Mouse (Mus musculus): ENCODE results near the gene Mitf. TPM values are rescaled to one million over a fixed set of nuclear protein-coding genes. Genes with fewer than 3 reads are reported as not detected.

Mitf gene
- polyA plus RNA-seq, 1 experiment from 2014 or later = 2.2 TPM

DNA sequence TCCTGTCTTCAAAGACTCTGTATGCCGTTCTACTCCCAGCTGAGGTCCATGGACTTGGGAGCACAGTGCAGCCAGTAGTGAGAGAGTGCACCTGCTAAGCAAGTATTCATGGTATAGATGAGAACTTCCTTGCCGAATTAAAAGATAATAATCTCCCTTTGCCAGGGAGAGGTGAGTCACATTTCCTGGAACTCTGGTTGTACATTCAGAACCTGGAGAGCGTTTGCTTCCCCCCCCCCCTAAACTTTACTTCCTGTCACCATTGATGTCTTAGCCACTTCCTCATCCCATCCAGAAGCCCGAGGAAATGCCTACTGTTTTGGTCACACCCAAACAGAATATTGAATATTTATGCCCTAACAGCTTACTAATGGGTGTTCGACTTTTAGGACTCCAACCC lies 209.0 kb downstream of the Mitf start:
- Histone ChIP-seq H3K9me3 (replicated peaks; ENCODE audit: control insufficient read depth, low read length) (no peaks in the 10 kb centered on the region), H3K27me3 (ENCODE audit: control insufficient read depth, insufficient read depth, low read length) (no peaks in the 10 kb centered on the region), H3K4me1 (ENCODE audit: control insufficient read depth, insufficient read depth, low read length) (no peaks in the 10 kb centered on the region), H3K4me3 (ENCODE audit: low read depth, low read length) (no peak overlapping the region), H3K27ac (replicated peaks; ENCODE audit: low read depth, low read length) (no peak overlapping the region), H3K9ac (replicated peaks; ENCODE audit: low read length) (no peak overlapping the region), H3K36me3 (replicated peaks; ENCODE audit: control insufficient read depth, insufficient read depth, low read depth, low read length) (no peaks in the 10 kb centered on the region), H3K4me2 (ENCODE audit: low read depth, low read length) (no peak overlapping the region)
- 77% methylated on average over 5 of the region's 5 CpGs for WGBS
- ATAC-seq (replicated peaks; ENCODE audit: insufficient number of reproducible peaks, low FRiP score, low TSS enrichment, low read depth) = no peak
- DNase-seq (ENCODE audit: low spot score) = no peak

DNA sequence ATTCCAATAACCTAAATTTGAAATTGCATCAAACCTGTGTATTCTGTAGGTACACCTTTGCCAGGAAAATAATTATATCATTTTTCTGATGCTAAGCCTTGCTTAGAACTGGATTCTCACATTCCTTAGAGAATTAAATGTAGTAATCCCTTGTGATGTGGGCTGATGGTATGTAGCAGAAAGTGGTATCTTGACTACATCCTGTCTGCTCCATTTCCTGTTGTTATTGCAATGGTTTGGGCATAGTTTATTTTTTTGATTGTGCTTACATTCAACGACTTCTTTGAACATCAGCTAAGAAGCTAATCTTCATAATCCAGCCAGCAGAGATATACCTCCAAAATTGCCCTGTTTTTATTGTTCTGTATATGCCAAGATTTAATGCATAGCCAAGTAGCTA lies 217.0 kb downstream of the Mitf start:
- Histone ChIP-seq H3K4me2 (ENCODE audit: low read depth, low read length) (no peak overlapping the region), H3K27ac (replicated peaks; ENCODE audit: low read depth, low read length) (no peak overlapping the region), H3K4me1 (ENCODE audit: control insufficient read depth, insufficient read depth, low read length) (no peaks in the 10 kb centered on the region), H3K9me3 (replicated peaks; ENCODE audit: control insufficient read depth, low read length) (no peaks in the 10 kb centered on the region), H3K4me3 (ENCODE audit: low read depth, low read length) (no peak overlapping the region), H3K36me3 (replicated peaks; ENCODE audit: control insufficient read depth, insufficient read depth, low read depth, low read length) (no peaks in the 10 kb centered on the region), H3K27me3 (ENCODE audit: control insufficient read depth, insufficient read depth, low read length) (no peaks in the 10 kb centered on the region), H3K9ac (replicated peaks; ENCODE audit: low read length) (no peak overlapping the region)
- no peak for DNase-seq (ENCODE audit: low spot score)
- 73% methylated on average over 1 of the region's 1 CpGs for WGBS
- no peak for ATAC-seq (replicated peaks; ENCODE audit: insufficient number of reproducible peaks, low FRiP score, low TSS enrichment, low read depth)

DNA sequence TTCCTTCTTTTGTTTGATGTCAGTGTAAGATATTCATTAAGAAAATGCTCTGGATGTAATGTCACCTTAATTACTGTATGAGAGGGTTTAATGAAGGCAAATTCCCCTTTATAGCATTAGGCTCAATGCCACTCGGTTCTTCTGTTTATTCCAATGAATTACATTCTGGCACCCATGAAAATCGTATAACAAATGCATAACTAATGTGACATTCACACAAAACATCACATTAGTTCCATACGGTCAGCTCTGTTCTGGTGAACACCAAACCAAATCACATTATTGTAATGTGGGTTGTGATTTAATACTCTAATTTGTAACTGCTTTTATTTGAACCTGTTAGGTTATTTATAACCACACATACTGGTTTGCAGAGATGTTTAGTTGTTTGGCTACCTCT lies 231.7 kb downstream of the Mitf start:
- Histone ChIP-seq H3K27ac (replicated peaks; ENCODE audit: low read depth, low read length) (no peak overlapping the region), H3K36me3 (replicated peaks; ENCODE audit: control insufficient read depth, insufficient read depth, low read depth, low read length) (no peaks in the 10 kb centered on the region), H3K9ac (replicated peaks; ENCODE audit: low read length) (no peak overlapping the region), H3K9me3 (replicated peaks; ENCODE audit: control insufficient read depth, low read length) (no peaks in the 10 kb centered on the region), H3K27me3 (ENCODE audit: control insufficient read depth, insufficient read depth, low read length) (no peaks in the 10 kb centered on the region), H3K4me1 (ENCODE audit: control insufficient read depth, insufficient read depth, low read length) (no peaks in the 10 kb centered on the region), H3K4me3 (ENCODE audit: low read depth, low read length) (no peak overlapping the region), H3K4me2 (ENCODE audit: low read depth, low read length) (no peak overlapping the region)
- DNase-seq (ENCODE audit: low spot score) (no peak), ATAC-seq (replicated peaks; ENCODE audit: insufficient number of reproducible peaks, low FRiP score, low TSS enrichment, low read depth) (no peak)
- 79% methylated on average over 3 of the region's 3 CpGs for WGBS

DNA sequence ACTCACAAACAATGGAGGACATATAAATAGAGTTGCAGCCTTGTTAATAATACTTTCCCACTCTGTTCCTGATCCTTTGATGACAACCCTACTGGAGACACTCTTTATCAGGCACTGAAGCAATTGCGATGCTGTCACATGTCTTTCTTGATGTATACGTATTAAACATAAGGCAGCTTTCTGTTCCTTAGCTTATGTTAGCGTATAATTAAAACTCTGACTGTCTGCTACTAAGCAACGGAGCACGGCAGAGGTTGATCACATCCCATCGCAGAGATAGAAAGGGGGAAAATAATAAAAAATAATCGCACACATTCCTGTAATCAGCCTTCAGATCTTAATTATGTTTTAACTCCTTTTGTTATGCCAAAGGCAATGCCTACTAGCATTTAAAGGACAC lies 234.9 kb downstream of the Mitf start:
- Histone ChIP-seq H3K27me3 (ENCODE audit: control insufficient read depth, insufficient read depth, low read length) (no peaks in the 10 kb centered on the region), H3K4me3 (ENCODE audit: low read depth, low read length) (no peak overlapping the region), H3K4me2 (ENCODE audit: low read depth, low read length) (no peak overlapping the region), H3K27ac (replicated peaks; ENCODE audit: low read depth, low read length) (no peak overlapping the region), H3K36me3 (replicated peaks; ENCODE audit: control insufficient read depth, insufficient read depth, low read depth, low read length) (no peaks in the 10 kb centered on the region), H3K4me1 (ENCODE audit: control insufficient read depth, insufficient read depth, low read length) (no peaks in the 10 kb centered on the region), H3K9ac (replicated peaks; ENCODE audit: low read length) (no peak overlapping the region), H3K9me3 (replicated peaks; ENCODE audit: control insufficient read depth, low read length) (no peaks in the 10 kb centered on the region)
- ATAC-seq (replicated peaks; ENCODE audit: insufficient number of reproducible peaks, low FRiP score, low TSS enrichment, low read depth) (no peak), DNase-seq (ENCODE audit: low spot score) (no peak)
- WGBS = 90% methylated on average over 7 of the region's 7 CpGs

DNA sequence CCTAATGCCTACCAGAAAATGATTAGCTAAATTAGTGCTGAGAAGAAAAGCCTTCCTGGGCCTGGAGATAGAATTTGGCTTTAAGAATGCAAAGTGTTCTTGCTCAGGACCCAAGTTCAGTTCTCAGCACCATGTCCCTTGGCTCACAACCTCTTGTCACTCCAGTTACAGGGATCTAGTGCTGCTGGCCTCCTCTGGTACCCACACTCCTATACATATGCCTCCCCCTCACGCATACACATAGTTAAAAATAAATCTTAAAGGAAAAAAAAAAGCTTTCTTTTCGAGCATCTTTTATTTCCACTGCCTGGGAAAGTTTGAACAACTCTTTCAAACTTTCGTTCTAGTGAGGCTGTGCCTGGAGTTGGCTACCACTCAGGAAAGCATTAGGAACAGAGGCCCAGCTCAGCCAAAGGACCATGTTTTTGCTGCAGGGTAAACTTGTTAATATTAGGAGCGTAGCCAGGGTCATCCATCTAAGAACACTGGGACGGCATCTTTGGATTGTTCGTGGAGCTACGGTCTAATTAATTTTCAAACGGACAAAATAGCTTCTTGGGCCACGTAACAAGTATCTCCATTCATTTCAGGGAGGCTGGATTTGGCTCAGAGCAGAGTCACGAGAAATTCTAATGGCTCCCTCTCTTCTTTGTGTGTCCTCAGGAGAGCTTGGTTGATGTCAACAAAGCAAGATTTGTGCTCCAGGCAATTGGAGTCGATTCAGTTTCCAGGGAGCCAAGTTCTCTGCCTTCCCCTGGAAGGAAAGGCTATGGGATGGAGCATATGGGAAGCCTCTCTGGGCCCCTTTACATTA lies 239.7 kb downstream of the Mitf start:
- Histone ChIP-seq H3K27ac (replicated peaks; ENCODE audit: low read depth, low read length) (no peak overlapping the region), H3K9me3 (replicated peaks; ENCODE audit: control insufficient read depth, low read length) (no peaks in the 10 kb centered on the region), H3K4me2 (ENCODE audit: low read depth, low read length) (no peak overlapping the region), H3K9ac (replicated peaks; ENCODE audit: low read length) (no peak overlapping the region), H3K4me1 (ENCODE audit: control insufficient read depth, insufficient read depth, low read length) (no peaks in the 10 kb centered on the region), H3K36me3 (replicated peaks; ENCODE audit: control insufficient read depth, insufficient read depth, low read depth, low read length) (no peaks in the 10 kb centered on the region), H3K27me3 (ENCODE audit: control insufficient read depth, insufficient read depth, low read length) (no peaks in the 10 kb centered on the region), H3K4me3 (ENCODE audit: low read depth, low read length) (no peak overlapping the region)
- DNase-seq (ENCODE audit: low spot score) (no peak), ATAC-seq (replicated peaks; ENCODE audit: insufficient number of reproducible peaks, low FRiP score, low TSS enrichment, low read depth) (no peak)
- 55% methylated on average over 11 of the region's 11 CpGs for WGBS

DNA sequence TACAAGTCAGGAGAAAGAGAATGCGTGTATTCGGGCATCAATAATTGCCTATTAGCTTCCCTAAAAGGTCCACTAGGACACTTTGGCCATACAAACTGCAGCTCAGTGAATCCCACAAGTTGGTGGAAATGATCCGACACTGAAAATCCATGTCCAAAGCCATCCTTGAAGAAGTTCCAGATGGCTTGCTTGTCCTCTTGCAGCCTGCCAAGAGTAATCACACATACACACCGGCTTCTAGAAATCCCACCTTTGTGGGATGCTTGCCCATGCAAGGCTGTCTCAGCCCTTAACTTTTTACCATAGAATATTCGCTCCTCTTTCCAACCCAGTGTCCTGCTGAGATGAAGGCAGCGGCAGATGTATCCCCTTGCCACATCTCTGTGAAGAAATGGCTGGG lies 240.9 kb downstream of the Mitf start:
- Histone ChIP-seq H3K4me3 (ENCODE audit: low read depth, low read length) (no peak overlapping the region), H3K9me3 (replicated peaks; ENCODE audit: control insufficient read depth, low read length) (no peaks in the 10 kb centered on the region), H3K27me3 (ENCODE audit: control insufficient read depth, insufficient read depth, low read length) (no peaks in the 10 kb centered on the region), H3K36me3 (replicated peaks; ENCODE audit: control insufficient read depth, insufficient read depth, low read depth, low read length) (no peaks in the 10 kb centered on the region), H3K4me2 (ENCODE audit: low read depth, low read length) (no peak overlapping the region), H3K4me1 (ENCODE audit: control insufficient read depth, insufficient read depth, low read length) (no peaks in the 10 kb centered on the region), H3K9ac (replicated peaks; ENCODE audit: low read length) (no peak overlapping the region), H3K27ac (replicated peaks; ENCODE audit: low read depth, low read length) (no peak overlapping the region)
- ATAC-seq (replicated peaks; ENCODE audit: insufficient number of reproducible peaks, low FRiP score, low TSS enrichment, low read depth) (no peak), DNase-seq (ENCODE audit: low spot score) (no peak)
- 73% methylated on average over 6 of the region's 6 CpGs for WGBS

DNA sequence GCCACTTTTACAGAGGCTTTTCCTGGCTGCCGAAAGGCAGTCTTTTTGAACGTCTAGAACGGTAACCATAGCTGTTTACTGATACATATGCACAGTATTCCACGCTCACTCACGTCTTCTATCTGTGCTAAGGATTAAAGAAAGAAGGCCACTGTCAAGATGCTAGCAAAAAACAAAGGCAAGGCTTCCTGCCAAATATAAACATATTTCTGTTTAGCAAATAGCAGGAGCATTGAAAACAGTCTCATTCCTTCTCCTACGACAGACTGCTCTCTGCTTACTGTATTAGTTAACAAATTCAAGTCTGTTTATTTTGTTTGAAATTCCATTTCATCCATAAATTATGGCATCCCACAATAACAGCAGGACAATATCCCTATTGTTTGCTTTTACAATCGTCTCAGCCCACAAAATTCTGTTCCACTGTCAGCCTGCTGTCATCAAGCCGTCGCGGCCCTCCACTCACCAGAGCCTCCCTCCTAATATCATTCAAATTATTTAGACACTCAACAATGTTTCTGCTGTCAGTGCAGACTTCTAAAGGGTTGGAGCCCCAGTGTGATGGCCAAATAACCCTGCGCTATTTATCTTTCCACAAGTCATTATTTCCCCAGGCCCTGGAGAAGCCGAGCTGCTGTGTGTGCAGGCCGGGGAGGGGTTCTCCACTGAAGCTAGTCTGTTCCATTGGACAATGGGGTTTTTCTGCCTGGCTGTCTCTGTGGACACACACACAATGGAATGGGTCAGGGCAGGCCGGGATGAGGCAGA lies 242.0 kb downstream of the Mitf start:
- no peaks in the 10 kb centered on the region for H3K27me3 ChIP-seq (ENCODE audit: control insufficient read depth, insufficient read depth, low read length)
- WGBS = 43% methylated on average over 14 of the region's 14 CpGs
- H3K27ac ChIP-seq (replicated peaks; ENCODE audit: low read depth, low read length) = no peak overlapping the region

DNA sequence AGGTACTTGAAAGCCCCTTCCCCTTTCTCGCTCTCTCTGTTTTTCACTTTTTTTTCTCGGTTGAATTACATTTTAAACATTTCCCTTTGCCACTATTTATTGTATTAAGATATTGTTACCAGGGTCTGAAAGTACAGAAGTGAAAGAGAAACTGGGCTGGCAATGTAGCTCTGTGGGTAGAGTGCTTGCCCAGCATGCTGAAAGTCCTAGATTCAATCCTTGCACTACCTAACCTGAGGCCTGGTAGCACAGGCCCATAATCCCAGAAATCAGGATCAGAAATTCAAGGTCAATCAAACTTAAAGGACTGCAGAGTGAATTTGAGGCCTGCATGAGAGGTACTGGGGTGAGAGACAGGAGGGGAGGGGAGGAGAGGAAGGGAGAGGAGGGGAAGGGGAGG lies 242.7 kb downstream of the Mitf start:
- Histone ChIP-seq H3K27ac (replicated peaks; ENCODE audit: low read depth, low read length) (no peak overlapping the region), H3K4me2 (ENCODE audit: low read depth, low read length) (no peak overlapping the region), H3K27me3 (ENCODE audit: control insufficient read depth, insufficient read depth, low read length) (no peaks in the 10 kb centered on the region), H3K4me3 (ENCODE audit: low read depth, low read length) (no peak overlapping the region), H3K4me1 (ENCODE audit: control insufficient read depth, insufficient read depth, low read length) (no peaks in the 10 kb centered on the region), H3K9ac (replicated peaks; ENCODE audit: low read length) (no peak overlapping the region), H3K36me3 (replicated peaks; ENCODE audit: control insufficient read depth, insufficient read depth, low read depth, low read length) (no peaks in the 10 kb centered on the region), H3K9me3 (replicated peaks; ENCODE audit: control insufficient read depth, low read length) (no peaks in the 10 kb centered on the region)
- no peak for ATAC-seq (replicated peaks; ENCODE audit: insufficient number of reproducible peaks, low FRiP score, low TSS enrichment, low read depth)
- no peak for DNase-seq (ENCODE audit: low spot score)
- 62% methylated on average over 2 of the region's 2 CpGs for WGBS

More for the DNA sequence above, 242.0 kb downstream of the Mitf start:
- ATAC-seq (replicated peaks; ENCODE audit: insufficient number of reproducible peaks, low FRiP score, low TSS enrichment, low read depth) (peak; percentile 81), DNase-seq (ENCODE audit: low spot score) (peak; percentile 53)
- no peak overlapping the region for H3K4me2 ChIP-seq (ENCODE audit: low read depth, low read length)
- H3K4me1 ChIP-seq (ENCODE audit: control insufficient read depth, insufficient read depth, low read length) = no peaks in the 10 kb centered on the region
- no peak overlapping the region for H3K9ac ChIP-seq (replicated peaks; ENCODE audit: low read length)
- no peaks in the 10 kb centered on the region for H3K9me3 ChIP-seq (replicated peaks; ENCODE audit: control insufficient read depth, low read length)
- no peak overlapping the region for H3K4me3 ChIP-seq (ENCODE audit: low read depth, low read length)
- no peaks in the 10 kb centered on the region for H3K36me3 ChIP-seq (replicated peaks; ENCODE audit: control insufficient read depth, insufficient read depth, low read depth, low read length)
